Mouse (Mus musculus): ENCODE data around the gene Hus1b. TPM values are rescaled to one million over a fixed set of nuclear protein-coding genes. Genes with fewer than 3 reads are reported as not detected.

Hus1b gene
- polyA plus RNA-seq, 1 experiment from 2014 or later, result 0.20 TPM

DNA sequence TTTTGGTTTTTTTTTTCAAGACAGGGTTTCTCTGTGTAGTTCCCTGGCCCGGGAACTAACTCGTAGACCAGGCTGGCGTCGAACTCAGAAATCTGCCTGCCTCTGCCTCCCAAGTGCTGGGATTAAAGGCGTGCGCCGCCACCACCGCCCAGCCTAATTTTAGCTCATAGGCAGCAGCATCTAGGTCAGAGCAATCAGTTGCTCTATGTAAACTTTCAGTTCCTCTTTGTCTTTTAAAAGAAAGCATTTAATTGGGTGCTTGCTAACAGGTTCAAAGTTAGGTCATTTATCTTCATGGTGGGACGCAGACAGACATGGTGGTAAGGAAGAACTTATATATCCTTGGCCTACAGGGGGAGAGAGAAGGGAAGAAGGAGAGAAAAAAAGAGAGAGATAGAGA lies 1.6 kb upstream of the Hus1b start:
- Histone ChIP-seq H3K36me3 (ENCODE audit: insufficient read depth) (0 out of 2 replicates have a peak, but pooled peaks cover 5% of the 10 kb centered on the region), H3K4me1 (ENCODE audit: insufficient read depth) (peaks cover 5% of the 10 kb centered on the region; the same call in 1 of the 2 replicates), H3K27me3 (ENCODE audit: insufficient read depth, low read length) (no peaks in the 10 kb centered on the region), H3K27ac (ENCODE audit: low read depth) (no peak overlapping the region), H3K4me2 (no peak overlapping the region), H3K9ac (no peak overlapping the region), H3K4me3 (ENCODE audit: low read depth, low read length) (no peak overlapping the region), H3K9me3 (ENCODE audit: low read depth, low read length) (no peaks in the 10 kb centered on the region)
- TF ChIP-seq CTCF (IDR thresholded peaks at IDR 0.05; ENCODE audit: low read depth), result no peak
- no peak for ATAC-seq (ENCODE audit: insufficient read depth)
- 90% methylated on average over 9 of the region's 9 CpGs for WGBS
- DNase-seq, result no peak

DNA sequence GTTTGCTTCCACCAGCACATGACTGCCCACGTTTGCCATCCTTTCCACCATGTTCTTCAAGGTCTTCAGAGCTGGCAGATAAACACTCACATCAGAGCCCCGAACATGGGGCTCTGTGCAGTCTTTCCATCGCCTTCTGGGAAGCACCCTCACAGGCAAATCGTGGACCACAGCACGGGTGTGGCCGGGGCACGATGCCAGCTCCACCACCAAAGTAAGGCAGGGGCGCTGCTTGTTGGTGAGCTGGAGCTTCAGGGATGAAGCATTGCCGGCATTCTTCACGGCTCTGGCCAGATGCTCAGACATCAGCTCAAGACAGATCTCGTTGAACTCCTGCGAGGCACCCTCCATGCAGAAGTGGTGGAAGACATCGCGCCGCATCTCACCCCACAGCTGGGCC lies 430 bp downstream of the Hus1b start:
- H3K27ac ChIP-seq (ENCODE audit: low read depth), result no peak overlapping the region
- 82% methylated on average over 15 of the region's 15 CpGs for WGBS
- H3K4me2 ChIP-seq, result no peak overlapping the region
- H3K4me3 ChIP-seq (ENCODE audit: low read depth, low read length), result no peak overlapping the region
- 0 out of 2 replicates have a peak, but pooled peaks cover 5% of the 10 kb centered on the region for H3K36me3 ChIP-seq (ENCODE audit: insufficient read depth)
- no peak for TF ChIP-seq CTCF (IDR thresholded peaks at IDR 0.05; ENCODE audit: low read depth)
- H3K4me1 ChIP-seq (ENCODE audit: insufficient read depth), result peaks cover 5% of the 10 kb centered on the region; the same call in 1 of the 2 replicates
- H3K9ac ChIP-seq, result no peak overlapping the region
- 0 out of 2 replicates have a peak, but pooled peaks have one; percentile 14 for ATAC-seq (ENCODE audit: insufficient read depth)
- no peak for DNase-seq
- H3K27me3 ChIP-seq (ENCODE audit: insufficient read depth, low read length), result no peaks in the 10 kb centered on the region
- H3K9me3 ChIP-seq (ENCODE audit: low read depth, low read length), result no peaks in the 10 kb centered on the region

DNA sequence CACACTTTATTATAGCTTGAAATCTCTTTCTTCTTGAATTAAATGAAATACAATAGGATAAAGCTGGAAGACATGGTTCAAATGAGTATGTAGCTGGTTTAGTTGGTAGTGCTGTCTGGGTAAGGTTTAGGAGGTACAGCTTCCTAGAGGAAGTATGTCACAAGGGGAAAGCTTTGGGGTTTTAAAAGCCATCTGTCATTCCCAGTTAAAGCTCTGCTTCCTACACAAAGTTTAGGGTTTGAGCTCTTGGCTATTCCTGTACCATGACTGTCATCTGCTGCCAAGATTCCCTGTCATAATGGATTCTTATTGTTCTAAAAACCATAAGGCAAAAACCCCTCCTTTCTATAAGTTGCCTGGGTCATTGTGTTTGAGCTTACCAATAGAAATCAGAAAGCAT lies 1.8 kb downstream of the Hus1b start:
- H3K4me3 ChIP-seq (ENCODE audit: low read depth, low read length), result no peak overlapping the region
- H3K36me3 ChIP-seq (ENCODE audit: insufficient read depth), result 0 out of 2 replicates have a peak, but pooled peaks cover 5% of the 10 kb centered on the region
- no peak overlapping the region for H3K4me2 ChIP-seq
- H3K4me1 ChIP-seq (ENCODE audit: insufficient read depth), result peaks cover 5% of the 10 kb centered on the region; the same call in 1 of the 2 replicates
- TF ChIP-seq CTCF (IDR thresholded peaks at IDR 0.05; ENCODE audit: low read depth), result no peak
- H3K9ac ChIP-seq, result no peak overlapping the region
- no peak for ATAC-seq (ENCODE audit: insufficient read depth)
- H3K27me3 ChIP-seq (ENCODE audit: insufficient read depth, low read length), result no peaks in the 10 kb centered on the region
- H3K9me3 ChIP-seq (ENCODE audit: low read depth, low read length), result no peaks in the 10 kb centered on the region
- no peak for DNase-seq
- no peak overlapping the region for H3K27ac ChIP-seq (ENCODE audit: low read depth)

DNA sequence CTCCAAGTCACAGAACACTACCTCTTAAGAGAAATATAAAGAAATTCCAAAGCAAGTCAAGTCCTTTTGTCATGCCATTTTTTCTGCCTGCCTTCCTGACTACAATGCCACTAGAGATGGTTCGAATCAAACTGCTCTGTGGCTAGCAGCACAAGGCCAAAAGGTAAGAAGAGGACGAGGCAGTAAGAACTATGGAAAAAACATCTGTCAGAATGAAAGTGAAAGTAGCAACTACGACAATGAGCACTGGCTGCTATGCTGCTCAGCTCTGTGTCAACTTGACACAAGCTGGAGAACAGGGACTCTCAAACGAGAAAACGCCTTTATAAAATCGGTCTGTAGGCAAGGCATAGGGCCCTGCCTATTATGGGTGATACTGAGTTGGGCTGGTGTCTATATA lies 14.6 kb downstream of the Hus1b start:
- Histone ChIP-seq H3K4me3 (ENCODE audit: low read depth, low read length) (no peak overlapping the region), H3K9me3 (ENCODE audit: low read depth, low read length) (no peaks in the 10 kb centered on the region), H3K27me3 (ENCODE audit: insufficient read depth, low read length) (no peaks in the 10 kb centered on the region), H3K27ac (ENCODE audit: low read depth) (no peak overlapping the region), H3K4me2 (no peak overlapping the region), H3K36me3 (ENCODE audit: insufficient read depth) (peaks cover 10% of the 10 kb centered on the region; the same call in 1 of the 2 replicates), H3K9ac (no peak overlapping the region), H3K4me1 (ENCODE audit: insufficient read depth) (no peaks in the 10 kb centered on the region)
- no peak for DNase-seq
- WGBS, result 82% methylated on average over 6 of the region's 6 CpGs
- no peak for ATAC-seq (ENCODE audit: insufficient read depth)
- TF ChIP-seq CTCF (IDR thresholded peaks at IDR 0.05; ENCODE audit: low read depth), result no peak

DNA sequence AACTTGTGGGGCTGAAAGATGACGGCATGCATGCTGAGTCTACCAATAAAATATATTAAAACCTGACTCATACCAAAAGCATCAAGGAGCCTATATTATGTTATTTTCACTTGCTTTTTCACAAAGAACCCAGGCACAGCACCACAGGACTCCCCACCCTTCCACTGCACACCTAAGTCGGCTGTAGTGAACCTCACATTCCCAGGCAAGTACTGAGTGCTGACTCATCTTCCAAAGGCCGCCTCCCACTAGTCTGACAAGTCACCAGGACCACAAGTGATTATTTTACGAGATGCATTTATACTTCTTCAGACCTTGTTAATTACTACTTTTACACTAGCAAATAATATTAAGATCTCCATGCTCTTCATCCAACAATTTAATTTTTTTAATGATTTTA lies 15.9 kb downstream of the Hus1b start:
- H3K9me3 ChIP-seq (ENCODE audit: low read depth, low read length), result no peaks in the 10 kb centered on the region
- WGBS, result 78% methylated on average over 4 of the region's 4 CpGs
- H3K27ac ChIP-seq (ENCODE audit: low read depth), result no peak overlapping the region
- no peak overlapping the region for H3K9ac ChIP-seq
- H3K27me3 ChIP-seq (ENCODE audit: insufficient read depth, low read length), result no peaks in the 10 kb centered on the region
- H3K36me3 ChIP-seq (ENCODE audit: insufficient read depth), result peaks cover 3% of the 10 kb centered on the region; the same call in 1 of the 2 replicates
- no peak for TF ChIP-seq CTCF (IDR thresholded peaks at IDR 0.05; ENCODE audit: low read depth)
- DNase-seq (no peak), ATAC-seq (ENCODE audit: insufficient read depth) (no peak)
- H3K4me1 ChIP-seq (ENCODE audit: insufficient read depth), result no peaks in the 10 kb centered on the region
- no peak overlapping the region for H3K4me3 ChIP-seq (ENCODE audit: low read depth, low read length)
- no peak overlapping the region for H3K4me2 ChIP-seq

DNA sequence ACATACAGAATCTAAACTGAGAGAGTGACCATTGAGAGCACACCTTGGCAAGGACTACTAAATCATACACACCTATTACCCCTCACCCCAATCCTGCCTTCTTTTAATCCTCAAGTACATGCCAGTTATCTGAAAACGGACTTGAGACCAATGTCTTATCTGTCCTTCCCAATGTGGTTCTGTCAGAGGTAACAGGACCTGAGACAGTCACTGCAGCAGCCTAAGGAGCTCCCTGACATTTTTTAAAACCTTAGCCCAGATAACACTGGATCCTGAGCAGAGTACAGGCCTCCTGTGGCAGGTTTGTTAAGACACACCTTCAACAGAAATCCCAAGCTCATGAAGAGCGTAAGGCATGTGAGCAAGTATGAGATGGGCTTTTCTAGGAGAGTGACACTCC lies 18.4 kb downstream of the Hus1b start:
- TF ChIP-seq CTCF (IDR thresholded peaks at IDR 0.05; ENCODE audit: low read depth), result no peak
- H3K9ac ChIP-seq, result no peak overlapping the region
- ATAC-seq (ENCODE audit: insufficient read depth), result no peak
- no peak overlapping the region for H3K27ac ChIP-seq (ENCODE audit: low read depth)
- DNase-seq, result no peak
- H3K4me2 ChIP-seq, result no peak overlapping the region
- no peaks in the 10 kb centered on the region for H3K9me3 ChIP-seq (ENCODE audit: low read depth, low read length)
- H3K4me1 ChIP-seq (ENCODE audit: insufficient read depth), result no peaks in the 10 kb centered on the region
- H3K27me3 ChIP-seq (ENCODE audit: insufficient read depth, low read length), result no peaks in the 10 kb centered on the region
- 77% methylated on average over 2 of the region's 2 CpGs for WGBS
- H3K36me3 ChIP-seq (ENCODE audit: insufficient read depth), result peaks cover 10% of the 10 kb centered on the region; the same call in 1 of the 2 replicates
- no peak overlapping the region for H3K4me3 ChIP-seq (ENCODE audit: low read depth, low read length)

DNA sequence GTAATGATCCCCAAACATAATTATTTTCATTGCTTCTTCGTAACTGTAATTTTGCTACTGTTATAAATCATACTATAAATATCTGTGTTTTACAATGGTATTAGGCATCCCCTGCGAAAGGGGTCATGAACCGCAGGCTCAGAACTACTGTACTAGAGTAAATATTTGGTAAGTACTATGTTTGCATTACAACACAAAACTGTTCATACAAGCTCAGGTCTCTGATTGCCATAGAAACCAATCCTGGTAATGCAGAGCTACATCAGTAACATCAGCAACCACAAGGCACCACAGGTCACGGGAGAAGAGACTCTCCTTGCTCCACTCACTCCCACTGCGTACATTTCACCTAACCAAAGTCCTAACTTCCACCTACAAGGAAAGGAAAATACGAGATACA lies 23.3 kb downstream of the Hus1b start:
- Histone ChIP-seq H3K36me3 (ENCODE audit: insufficient read depth) (peaks cover 10% of the 10 kb centered on the region; the same call in 1 of the 2 replicates), H3K4me3 (ENCODE audit: low read depth, low read length) (no peak overlapping the region), H3K9me3 (ENCODE audit: low read depth, low read length) (no peaks in the 10 kb centered on the region), H3K27me3 (ENCODE audit: insufficient read depth, low read length) (no peaks in the 10 kb centered on the region), H3K27ac (ENCODE audit: low read depth) (no peak overlapping the region), H3K4me1 (ENCODE audit: insufficient read depth) (no peaks in the 10 kb centered on the region), H3K4me2 (no peak overlapping the region), H3K9ac (no peak overlapping the region)
- WGBS, result 70% methylated on average over 6 of the region's 6 CpGs
- no peak for TF ChIP-seq CTCF (IDR thresholded peaks at IDR 0.05; ENCODE audit: low read depth)
- no peak for DNase-seq
- ATAC-seq (ENCODE audit: insufficient read depth), result no peak

DNA sequence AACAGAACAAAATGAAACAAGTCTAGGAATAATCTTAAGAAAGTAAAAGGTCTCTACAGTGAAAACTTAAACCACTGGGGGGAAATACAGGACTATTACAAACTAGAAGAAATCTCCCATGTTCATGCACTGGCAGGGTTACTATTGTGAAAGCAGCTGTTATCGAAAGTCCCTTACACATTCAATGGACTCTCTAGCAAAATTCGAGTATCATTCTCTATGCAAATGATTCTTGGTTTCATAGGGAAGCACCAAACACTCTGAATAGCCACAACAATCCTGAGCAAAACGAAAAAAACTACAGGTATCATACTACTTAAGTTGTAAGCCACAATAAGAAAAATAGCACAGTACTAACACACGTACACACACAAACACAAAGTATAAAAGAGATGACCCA lies 25.6 kb downstream of the Hus1b start:
- ATAC-seq (ENCODE audit: insufficient read depth), result no peak
- WGBS, result 87% methylated on average over 4 of the region's 4 CpGs
- H3K9me3 ChIP-seq (ENCODE audit: low read depth, low read length), result no peaks in the 10 kb centered on the region

More for the DNA sequence above, 25.6 kb downstream of the Hus1b start:
- DNase-seq, result no peak
- no peaks in the 10 kb centered on the region for H3K4me1 ChIP-seq (ENCODE audit: insufficient read depth)
- H3K4me3 ChIP-seq (ENCODE audit: low read depth, low read length), result no peak overlapping the region
- no peak overlapping the region for H3K4me2 ChIP-seq
- H3K36me3 ChIP-seq (ENCODE audit: insufficient read depth), result peaks cover 13% of the 10 kb centered on the region; the same call in 1 of the 2 replicates
- no peak overlapping the region for H3K27ac ChIP-seq (ENCODE audit: low read depth)
- H3K9ac ChIP-seq, result no peak overlapping the region
- TF ChIP-seq CTCF (IDR thresholded peaks at IDR 0.05; ENCODE audit: low read depth), result no peak
- H3K27me3 ChIP-seq (ENCODE audit: insufficient read depth, low read length), result no peaks in the 10 kb centered on the region

Data from lung, embryonic 14.5 days (tissue).